Mouse (Mus musculus) limb, embryonic 15.5 days (tissue): ENCODE measurements at regions not wholly inside any gene's neighbourhood (a gene's known extent, or its start where the extent isn't known, plus 50 kb on each side); places are given as distances from the start of the nearest gene placed in this dataset.

Experiments
- ATAC-seq: fragments of 200-750 bp; cut with Nextera tagmentation; 2 replicates; pipeline ENCODE4 v1.8.0; 2017; ENCODE audit warnings: low read depth, moderate TSS enrichment; ENCODE audit not compliant: insufficient number of reproducible peaks, low FRiP score, low TSS enrichment
- H3K27ac ChIP-seq: fragments of 300-500 bp; sonication (generic); 2 replicates; pipeline ENCODE4 v1.5.1; 2015; ENCODE audit warnings: moderate library complexity, mild to moderate bottlenecking, inconsistent platforms
- H3K27me3 ChIP-seq: fragments of 300-500 bp; sonication (generic); 2 replicates; pipeline ENCODE4 v1.6.1; 2015; ENCODE audit warnings: inconsistent platforms
- H3K36me3 ChIP-seq: fragments of 300-500 bp; sonication (generic); 2 replicates; pipeline ENCODE4 v1.6.1; 2015; ENCODE audit warnings: inconsistent platforms
- H3K4me1 ChIP-seq: fragments of 300-500 bp; sonication (generic); 2 replicates; pipeline ENCODE4 v1.6.1; 2015; ENCODE audit warnings: inconsistent platforms
- H3K4me2 ChIP-seq: fragments of 300-500 bp; sonication (generic); 2 replicates; pipeline ENCODE4 v1.6.1; 2015; ENCODE audit warnings: mild to moderate bottlenecking, inconsistent platforms
- H3K4me3 ChIP-seq: fragments of 300-500 bp; sonication (generic); 2 replicates; pipeline ENCODE4 v1.5.1; 2015; ENCODE audit warnings: mild to moderate bottlenecking, inconsistent platforms
- H3K9ac ChIP-seq: fragments of 300-500 bp; sonication (generic); 2 replicates; pipeline ENCODE4 v1.6.1; 2015; ENCODE audit warnings: inconsistent platforms
- H3K9me3 ChIP-seq: fragments of 300-500 bp; sonication (generic); 2 replicates; pipeline ENCODE4 v1.6.1; 2016; ENCODE audit warnings: inconsistent platforms
- WGBS: fragments of 180-500 bp; shearing (Covaris S2); methylation state at CpG from one replicate; pipeline ENCODE4 v1.1.7; 2015; 5-methylcytosine and 5-hydroxymethylcytosine counted together

DNA sequence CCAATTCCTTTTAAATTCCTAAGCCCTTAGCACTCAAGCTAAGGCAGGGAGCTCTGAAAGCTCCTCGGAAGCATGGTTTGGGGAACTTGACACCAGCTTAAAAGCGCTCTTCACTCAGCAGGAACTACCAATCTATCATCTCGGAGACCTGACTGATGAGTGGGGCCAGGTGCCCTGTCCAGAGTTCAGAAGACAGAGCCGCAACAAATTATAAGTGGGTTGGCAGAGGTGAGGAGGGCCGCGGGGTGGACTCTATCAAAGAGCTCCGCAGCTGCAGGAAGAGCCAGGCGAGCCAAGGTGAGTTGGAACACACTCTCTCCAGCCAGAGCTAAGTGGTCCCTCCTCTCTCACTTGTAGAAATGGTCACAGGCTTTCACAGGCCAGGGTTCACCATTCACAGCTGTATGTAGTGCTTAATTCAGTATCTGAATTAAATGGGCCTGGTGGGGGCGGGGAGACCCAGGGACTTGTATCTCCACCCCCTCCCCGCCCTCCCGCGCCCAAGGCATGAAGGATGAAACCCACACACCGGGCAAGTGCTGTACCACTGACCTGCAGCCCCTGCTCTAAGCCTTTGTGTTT lies 180.8 kb downstream of the Stim2 start:
- peaks cover 12% of the 10 kb centered on the region; the same call in 1 of the 2 replicates for H3K4me1 ChIP-seq
- H3K36me3 ChIP-seq = no peaks in the 10 kb centered on the region
- no peak overlapping the region for H3K9ac ChIP-seq
- no peak for ATAC-seq
- H3K27ac ChIP-seq = no peak overlapping the region
- no peak overlapping the region for H3K4me2 ChIP-seq
- H3K4me3 ChIP-seq = no peak overlapping the region
- no peaks in the 10 kb centered on the region; the same call in 1 of the 2 replicates for H3K27me3 ChIP-seq
- 40% methylated on average over 13 of the region's 13 CpGs for WGBS
- no peaks in the 10 kb centered on the region for H3K9me3 ChIP-seq

GRCm38 (mm10) chr5:54180192-54180611 lies 181.9 kb downstream of the Stim2 start:
- H3K27me3 ChIP-seq = no peaks in the 10 kb centered on the region; the same call in 1 of the 2 replicates
- ATAC-seq = no peak
- no peak overlapping the region for H3K9ac ChIP-seq
- peaks cover 12% of the 10 kb centered on the region; the same call in 1 of the 2 replicates for H3K4me1 ChIP-seq
- H3K9me3 ChIP-seq = no peaks in the 10 kb centered on the region
- H3K4me2 ChIP-seq = no peak overlapping the region
- H3K4me3 ChIP-seq = no peak overlapping the region
- H3K36me3 ChIP-seq = no peaks in the 10 kb centered on the region
- H3K27ac ChIP-seq = no peak overlapping the region
- 45% methylated on average over 2 of the region's 2 CpGs for WGBS

- H3K27ac ChIP-seq = 0 out of 2 replicates have a peak overlapping the region, but pooled peaks have one; percentile 8
Measured at GRCm38 (mm10) chr5:54180640-54181326, 182.5 kb downstream of the Stim2 start.

GRCm38 (mm10) chr5:54181327-54181863 lies 183.1 kb downstream of the Stim2 start:
- peaks cover 12% of the 10 kb centered on the region; the same call in 1 of the 2 replicates for H3K4me1 ChIP-seq
- H3K4me2 ChIP-seq = peak overlapping the region; percentile 17
- H3K27ac ChIP-seq = no peak overlapping the region
- no peak overlapping the region for H3K4me3 ChIP-seq
- no peaks in the 10 kb centered on the region for H3K9me3 ChIP-seq
- H3K36me3 ChIP-seq = no peaks in the 10 kb centered on the region
- no peak overlapping the region for H3K9ac ChIP-seq
- ATAC-seq = no peak
- 27% methylated on average over 13 of the region's 13 CpGs for WGBS
- H3K27me3 ChIP-seq = no peaks in the 10 kb centered on the region; the same call in 1 of the 2 replicates

More at GRCm38 (mm10) chr5:54180640-54181326, 182.5 kb downstream of the Stim2 start:
- Histone ChIP-seq H3K9ac (no peak overlapping the region), H3K4me2 (no peak overlapping the region), H3K36me3 (no peaks in the 10 kb centered on the region), H3K4me3 (no peak overlapping the region), H3K27me3 (no peaks in the 10 kb centered on the region; the same call in 1 of the 2 replicates), H3K9me3 (no peaks in the 10 kb centered on the region), H3K4me1 (peaks cover 12% of the 10 kb centered on the region; the same call in 1 of the 2 replicates)
- no peak for ATAC-seq
- WGBS = 49% methylated on average over 10 of the region's 10 CpGs

DNA sequence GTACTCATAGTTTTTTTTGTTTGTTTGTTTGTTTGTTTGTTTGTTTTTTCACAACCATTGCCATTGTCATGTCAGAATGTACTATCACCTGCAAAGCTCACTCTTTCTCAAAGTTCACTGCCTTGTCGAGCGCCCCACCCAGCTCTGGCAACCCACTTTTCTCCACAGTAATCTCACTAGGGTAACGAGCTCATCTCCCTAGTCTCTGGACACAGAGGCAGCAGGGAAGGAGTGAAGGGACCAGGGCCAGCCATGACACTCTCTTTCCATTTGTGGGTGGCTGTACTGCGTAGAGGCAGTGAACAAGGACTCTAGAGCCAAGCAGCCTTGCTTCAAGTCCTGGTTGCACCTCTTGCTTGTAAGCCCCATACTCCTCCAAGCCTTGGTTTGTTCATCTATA lies 184.5 kb downstream of the Stim2 start:
- ATAC-seq = no peak
- H3K4me3 ChIP-seq = no peak overlapping the region
- peaks cover 12% of the 10 kb centered on the region; the same call in 1 of the 2 replicates for H3K4me1 ChIP-seq
- no peaks in the 10 kb centered on the region for H3K36me3 ChIP-seq
- 87% methylated on average over 4 of the region's 4 CpGs for WGBS
- H3K9me3 ChIP-seq = no peaks in the 10 kb centered on the region
- H3K4me2 ChIP-seq = no peak overlapping the region
- no peak overlapping the region for H3K27ac ChIP-seq
- no peaks in the 10 kb centered on the region; the same call in 1 of the 2 replicates for H3K27me3 ChIP-seq
- H3K9ac ChIP-seq = no peak overlapping the region

DNA sequence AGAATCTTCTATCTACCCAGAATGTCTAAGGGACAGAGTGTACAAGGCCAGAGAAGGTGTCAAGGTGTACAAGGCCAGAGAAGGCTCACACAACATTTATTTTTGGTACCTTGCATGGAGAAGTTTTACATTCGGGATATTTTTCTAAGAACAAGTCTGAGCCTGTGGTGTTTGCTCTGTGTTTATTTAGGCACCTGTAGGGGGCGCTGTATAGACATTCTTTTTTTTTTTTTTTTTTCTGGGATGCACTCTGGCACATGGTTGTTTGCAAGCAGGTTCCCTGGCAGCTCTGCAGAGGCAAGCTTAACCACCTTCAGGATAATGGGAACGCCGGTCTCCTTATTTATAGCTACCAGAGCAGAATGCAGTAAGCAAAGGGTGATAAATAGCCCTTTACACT lies 187.4 kb downstream of the Stim2 start:
- Histone ChIP-seq H3K27ac (no peak overlapping the region), H3K36me3 (no peaks in the 10 kb centered on the region), H3K4me1 (peaks cover 5% of the 10 kb centered on the region; the same call in 1 of the 2 replicates), H3K9ac (no peak overlapping the region), H3K9me3 (no peaks in the 10 kb centered on the region), H3K4me2 (no peak overlapping the region), H3K4me3 (no peak overlapping the region), H3K27me3 (no peaks in the 10 kb centered on the region)
- 51% methylated on average over 4 of the region's 4 CpGs for WGBS
- no peak for ATAC-seq

- no peak overlapping the region for H3K27ac ChIP-seq
- peaks cover 3% of the 10 kb centered on the region; the same call in 1 of the 2 replicates for H3K4me1 ChIP-seq
- ATAC-seq = no peak
- H3K36me3 ChIP-seq = no peaks in the 10 kb centered on the region
- 70% methylated on average over 11 of the region's 11 CpGs for WGBS
- H3K27me3 ChIP-seq = no peaks in the 10 kb centered on the region
- H3K9ac ChIP-seq = no peak overlapping the region
- no peak overlapping the region for H3K4me3 ChIP-seq
- no peaks in the 10 kb centered on the region for H3K9me3 ChIP-seq
- H3K4me2 ChIP-seq = no peak overlapping the region
Measured at GRCm38 (mm10) chr5:54186076-54186676, 187.9 kb downstream of the Stim2 start.

DNA sequence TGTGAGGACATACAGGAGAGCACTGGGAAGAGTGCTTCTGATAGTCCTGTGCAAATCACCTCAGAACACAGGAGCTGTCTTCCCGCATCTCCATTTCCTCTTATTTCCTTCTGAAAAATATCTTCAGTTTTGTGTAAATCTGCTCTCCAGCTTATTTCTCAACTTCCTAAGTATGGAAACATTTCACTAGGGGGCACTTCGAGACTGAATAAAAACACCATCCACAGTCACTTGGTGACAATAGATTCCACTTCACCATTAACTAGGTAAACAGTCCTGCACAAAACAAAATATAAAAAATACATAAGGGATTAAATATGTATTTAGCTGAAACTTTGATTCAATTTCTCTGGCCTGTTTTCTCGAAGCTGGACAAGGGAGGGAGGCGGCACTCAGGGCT lies 193.4 kb downstream of the Stim2 start:
- no peak for ATAC-seq
- Histone ChIP-seq H3K27me3 (0 out of 2 replicates have a peak, but pooled peaks cover 3% of the 10 kb centered on the region), H3K9me3 (no peaks in the 10 kb centered on the region), H3K4me3 (no peak overlapping the region), H3K27ac (no peak overlapping the region), H3K9ac (no peak overlapping the region), H3K36me3 (no peaks in the 10 kb centered on the region), H3K4me2 (no peak overlapping the region), H3K4me1 (no peaks in the 10 kb centered on the region)
- WGBS = 79% methylated on average over 4 of the region's 4 CpGs

- ATAC-seq = no peak
- H3K27ac ChIP-seq = no peak overlapping the region
Measured at GRCm38 (mm10) chr5:54194846-54195245, 196.5 kb downstream of the Stim2 start.

DNA sequence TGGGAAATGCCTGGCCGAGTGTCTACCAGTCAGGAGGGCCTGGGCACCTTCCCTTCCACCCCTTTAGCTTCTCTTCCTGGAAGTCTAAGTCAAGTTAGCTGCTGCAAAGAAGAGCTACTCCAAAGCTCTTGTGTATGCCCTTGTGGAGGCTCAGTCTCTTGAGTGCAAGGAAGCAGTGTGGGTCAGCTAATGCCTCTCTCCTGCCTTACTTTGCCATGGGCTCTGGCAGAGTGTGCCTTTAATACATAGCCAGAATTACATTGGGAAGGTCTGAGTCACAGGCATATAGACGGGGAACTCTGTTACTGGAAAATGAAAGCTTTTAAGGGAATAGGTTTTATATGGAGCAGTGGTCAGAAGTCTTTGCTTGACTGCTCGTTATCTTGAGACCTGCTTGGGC lies 201.7 kb downstream of the Stim2 start:
- WGBS = 40% methylated on average over 3 of the region's 3 CpGs
- 0 out of 2 replicates have a peak, but pooled peaks cover 2% of the 10 kb centered on the region for H3K4me1 ChIP-seq
- H3K27me3 ChIP-seq = 0 out of 2 replicates have a peak, but pooled peaks cover 3% of the 10 kb centered on the region
- H3K4me2 ChIP-seq = no peak overlapping the region
- H3K9ac ChIP-seq = no peak overlapping the region
- no peak overlapping the region for H3K4me3 ChIP-seq
- no peak for ATAC-seq
- H3K27ac ChIP-seq = no peak overlapping the region
- H3K9me3 ChIP-seq = no peaks in the 10 kb centered on the region
- H3K36me3 ChIP-seq = no peaks in the 10 kb centered on the region

More at GRCm38 (mm10) chr5:54194846-54195245, 196.5 kb downstream of the Stim2 start:
- Histone ChIP-seq H3K4me1 (no peaks in the 10 kb centered on the region), H3K36me3 (no peaks in the 10 kb centered on the region), H3K27me3 (0 out of 2 replicates have a peak, but pooled peaks cover 3% of the 10 kb centered on the region), H3K9ac (no peak overlapping the region), H3K4me2 (no peak overlapping the region), H3K4me3 (no peak overlapping the region), H3K9me3 (no peaks in the 10 kb centered on the region)
- 57% methylated on average over 9 of the region's 9 CpGs for WGBS

DNA sequence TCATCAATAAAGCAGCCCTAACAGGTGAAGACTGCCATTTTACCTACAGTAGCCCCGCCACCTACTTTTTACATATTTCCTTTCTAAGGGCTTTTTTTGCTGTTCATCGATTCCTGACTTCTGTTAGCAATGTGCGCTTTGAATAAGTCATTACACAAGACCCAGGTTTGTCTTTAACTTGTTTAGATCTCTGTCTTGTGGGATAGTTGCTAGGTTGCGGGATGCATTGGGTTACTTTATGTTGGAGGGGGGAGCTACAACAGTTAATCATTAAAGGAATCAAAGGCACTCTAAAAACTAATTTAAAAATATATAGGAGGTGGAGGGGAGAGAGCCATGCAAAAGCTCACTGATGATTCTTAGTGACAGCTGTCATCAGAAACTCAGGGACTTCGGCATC lies 202.3 kb downstream of the Stim2 start:
- Histone ChIP-seq H3K9me3 (no peaks in the 10 kb centered on the region), H3K9ac (no peak overlapping the region), H3K4me3 (no peak overlapping the region), H3K36me3 (no peaks in the 10 kb centered on the region), H3K4me1 (0 out of 2 replicates have a peak, but pooled peaks cover 2% of the 10 kb centered on the region), H3K27me3 (0 out of 2 replicates have a peak, but pooled peaks cover 3% of the 10 kb centered on the region), H3K27ac (no peak overlapping the region), H3K4me2 (no peak overlapping the region)
- WGBS = 76% methylated on average over 5 of the region's 5 CpGs
- no peak for ATAC-seq
